Mouse (Mus musculus) cortical plate, adult 2 months (tissue): ENCODE results near the gene Ccl26. TPM values are rescaled to one million over a fixed set of nuclear protein-coding genes. Genes with fewer than 3 reads are reported as not detected.

ENCODE experiments used
- H3K27ac ChIP-seq: fragments of 200-500 bp; 2 replicates; pipeline ENCODE4 v1.5.1; 2012; ENCODE audit warnings: low read length, control low read depth, inconsistent platforms; ENCODE audit not compliant: insufficient read depth
- H3K4me1 ChIP-seq: fragments of 200-500 bp; 2 replicates; pipeline ENCODE4 v1.6.1; 2011; ENCODE audit warnings: low read length; ENCODE audit not compliant: control insufficient read depth, insufficient read depth
- H3K4me3 ChIP-seq: fragments of 200-500 bp; 2 replicates; pipeline ENCODE4 v1.5.1; 2011; ENCODE audit warnings: mild to moderate bottlenecking, low read length, control low read depth; ENCODE audit not compliant: insufficient read depth
- CTCF ChIP-seq: fragments of 200-500 bp; IDR thresholded peaks from 2 replicates; pipeline ENCODE4 v1.5.1; 2011; ENCODE audit warnings: mild to moderate bottlenecking, control low read depth, low read length; ENCODE audit not compliant: insufficient read depth; ENCODE audit errors: extremely low read depth
- POLR2A ChIP-seq: fragments of 200-500 bp; IDR thresholded peaks from 2 replicates; pipeline ENCODE4 v1.6.1; 2011; ENCODE audit warnings: mild to moderate bottlenecking, low read length, control low read depth; ENCODE audit not compliant: insufficient read depth; ENCODE audit errors: extremely low read depth
- polyA plus RNA-seq: library from polyadenylated mRNA; depleted of rRNA; stranded (reverse); fragments of >200 nt; gene quantifications from 2 replicates; pipeline ENCODE4 v1.2.3, GENCODE M21; 2012

The Ccl26 gene
- polyA plus RNA-seq, 1 experiment = not detected

- no peak for TF ChIP-seq POLR2A
- TF ChIP-seq CTCF = no peak
- H3K4me3 ChIP-seq = peak overlapping the region; percentile 77
- H3K4me1 ChIP-seq = no peaks in the 10 kb centered on the region
- H3K27ac ChIP-seq = peak overlapping the region; percentile 17; the same call in 1 of the 2 replicates
Observed at GRCm38 (mm10) chr5:135544032-135544558, 19.3 kb downstream of the Ccl26 start.

DNA sequence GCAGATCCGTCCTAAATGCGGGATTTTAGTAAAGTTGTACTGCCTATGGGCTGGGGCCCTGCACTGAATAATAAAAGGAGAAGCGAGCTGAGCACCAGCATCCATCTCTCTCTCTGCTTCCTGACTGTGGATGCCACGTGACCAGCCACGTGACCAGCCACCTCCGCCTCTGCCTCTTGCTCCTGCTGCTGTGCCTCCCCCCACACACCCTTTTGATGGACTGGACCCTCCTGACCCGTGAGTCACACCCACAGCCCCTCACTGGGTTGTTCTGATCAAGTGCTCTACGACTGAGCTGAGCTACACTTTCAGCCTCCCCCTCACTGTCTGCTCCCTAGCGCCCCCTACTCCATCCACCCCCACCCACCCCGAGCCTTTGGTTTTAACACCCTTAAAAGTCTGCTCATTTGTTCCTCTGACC is 25.6 kb downstream of the Ccl26 start:
- TF ChIP-seq CTCF = no peak
- TF ChIP-seq POLR2A = no peak
- Histone ChIP-seq H3K4me3 (no peak overlapping the region), H3K27ac (no peak overlapping the region), H3K4me1 (no peaks in the 10 kb centered on the region)

- H3K4me3 ChIP-seq = no peak overlapping the region
- no peak for TF ChIP-seq POLR2A
- TF ChIP-seq CTCF = no peak
Observed at GRCm38 (mm10) chr5:135537326-135537725, 26.0 kb downstream of the Ccl26 start.

DNA sequence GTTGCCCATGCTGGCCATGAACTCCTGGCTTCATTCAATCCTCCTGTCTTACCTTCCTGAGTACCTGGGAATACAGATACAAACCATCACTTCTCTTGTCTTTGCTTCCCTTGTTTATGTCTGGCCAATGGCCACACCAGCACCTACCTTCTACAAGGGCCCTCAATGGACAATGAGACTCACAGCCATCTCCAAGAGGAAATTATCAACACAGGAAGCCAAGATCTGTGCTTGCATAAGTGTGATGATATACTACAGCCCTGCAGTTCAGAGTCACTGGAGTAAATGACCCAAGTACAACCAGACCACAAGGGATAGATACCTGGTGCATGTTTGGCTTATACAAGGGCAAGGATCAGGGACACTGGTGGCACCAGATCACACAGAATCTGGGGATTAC is 27.5 kb downstream of the Ccl26 start:
- TF ChIP-seq CTCF (no peak), POLR2A (no peak)

More at GRCm38 (mm10) chr5:135537326-135537725, 26.0 kb downstream of the Ccl26 start:
- Histone ChIP-seq H3K4me1 (no peaks in the 10 kb centered on the region), H3K27ac (no peak overlapping the region)

GRCm38 (mm10) chr5:135533431-135533830 is 29.9 kb downstream of the Ccl26 start:
- Histone ChIP-seq H3K4me1 (no peaks in the 10 kb centered on the region), H3K4me3 (no peak overlapping the region), H3K27ac (peak overlapping the region; percentile 69)
- TF ChIP-seq POLR2A (no peak), CTCF (no peak)

More for the DNA sequence above, 27.5 kb downstream of the Ccl26 start:
- no peak overlapping the region for H3K27ac ChIP-seq
- H3K4me3 ChIP-seq = no peak overlapping the region
- no peaks in the 10 kb centered on the region for H3K4me1 ChIP-seq

GRCm38 (mm10) chr5:135531306-135531845 is 32.0 kb downstream of the Ccl26 start:
- no peak for TF ChIP-seq POLR2A
- TF ChIP-seq CTCF = no peak
- H3K4me1 ChIP-seq = no peaks in the 10 kb centered on the region
- H3K27ac ChIP-seq = no peak overlapping the region
- no peak overlapping the region for H3K4me3 ChIP-seq

GRCm38 (mm10) chr5:135529964-135530363 is 33.4 kb downstream of the Ccl26 start:
- Histone ChIP-seq H3K4me1 (peaks cover 4% of the 10 kb centered on the region), H3K27ac (no peak overlapping the region; the same call in 1 of the 2 replicates), H3K4me3 (no peak overlapping the region)
- no peak for TF ChIP-seq POLR2A
- no peak for TF ChIP-seq CTCF

DNA sequence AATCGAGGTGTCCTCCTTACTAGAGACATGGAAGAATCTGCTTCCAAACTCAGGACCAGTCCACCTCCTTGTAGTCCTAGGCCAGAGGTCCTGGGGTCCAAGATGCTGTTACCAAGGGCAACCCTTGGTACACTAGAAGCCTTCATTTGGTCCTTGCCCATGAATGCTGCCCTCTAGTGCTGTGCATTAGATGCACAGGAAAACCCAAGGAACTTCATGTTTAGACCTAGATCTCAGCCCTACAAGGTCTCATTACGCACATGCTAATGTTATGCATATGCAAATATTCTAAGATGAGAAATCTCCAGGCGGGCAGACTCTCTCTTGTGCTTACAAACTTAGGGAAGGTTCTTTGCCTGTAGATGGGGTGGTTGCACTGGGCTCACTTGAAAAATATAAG is 34.1 kb downstream of the Ccl26 start:
- peaks cover 8% of the 10 kb centered on the region for H3K4me1 ChIP-seq
- TF ChIP-seq POLR2A (no peak), CTCF (peak; percentile 35; the same call in 1 of the 2 replicates)
- no peak overlapping the region for H3K4me3 ChIP-seq
- H3K27ac ChIP-seq = no peak overlapping the region

DNA sequence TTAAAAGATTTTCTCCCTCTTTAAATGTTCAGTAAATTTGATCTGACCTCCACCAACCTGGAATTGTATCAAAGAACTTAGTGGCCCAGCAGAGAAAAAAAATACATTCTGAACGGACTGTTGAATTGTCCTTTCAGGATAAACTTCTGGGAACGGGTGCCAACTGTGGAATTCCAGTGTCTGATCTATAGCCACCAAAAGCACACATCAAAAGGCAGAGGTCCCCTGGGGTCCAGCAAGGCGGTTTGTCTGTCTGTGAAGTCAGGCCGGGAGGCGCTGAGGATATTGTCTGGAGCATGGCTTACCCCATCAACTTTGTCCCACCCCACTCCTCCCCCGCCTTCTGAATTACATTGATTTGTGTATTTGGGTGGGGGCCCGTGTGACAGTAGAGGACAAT is 35.4 kb downstream of the Ccl26 start:
- TF ChIP-seq POLR2A = no peak
- H3K4me3 ChIP-seq = no peak overlapping the region
- H3K27ac ChIP-seq = no peak overlapping the region
- H3K4me1 ChIP-seq = peaks cover 9% of the 10 kb centered on the region
